8 mouse cellular contexts compared by ENCODE assay signal in genomic region chr9:22143108-22144037, GRCm38 (mm10). TPM values are rescaled to one million over a fixed set of nuclear protein-coding genes. Genes with fewer than 3 reads are reported as not detected.
DNase-seq lines count a peak whose midpoint lies in the region; ATAC-seq lines count a peak whose summit lies in the region.

No protein-coding gene starts in this region.

- no peaks in the 10 kb centered on the region for H3K9me3 ChIP-seq in forebrain, embryonic 16.5 days (ENCODE audit: control insufficient read depth, low read length)
- H3K9me3 ChIP-seq in hindbrain, embryonic 15.5 days, result no peaks in the 10 kb centered on the region

- no peaks in the 10 kb centered on the region for H3K4me1 ChIP-seq in forebrain, embryonic 16.5 days (replicated peaks; ENCODE audit: control insufficient read depth, insufficient read depth, low read length)
- no peaks in the 10 kb centered on the region for H3K4me1 ChIP-seq in hindbrain, embryonic 15.5 days (replicated peaks)

- H3K4me2 ChIP-seq in forebrain, embryonic 16.5 days (ENCODE audit: low read length), result no peak overlapping the region
- H3K4me2 ChIP-seq in hindbrain, embryonic 15.5 days, result no peak overlapping the region

- DNase-seq in MEL-GATA-1-ER (ENCODE audit: extremely low read depth, low read depth), result peak; percentile 77
- peak; percentile 85 for DNase-seq in cerebellum, adult 11 months
- peak; percentile 85 for DNase-seq in layer of hippocampus, postnatal 36 days
- peak; percentile 92 for DNase-seq in lung, postnatal 36 days
- peak; percentile 77 for DNase-seq in retina, postnatal 7 days (ENCODE audit: low read depth, low spot score)
- peak; percentile 97 for DNase-seq in thymus, postnatal 4 days

- ATAC-seq in forebrain, embryonic 16.5 days, result peak; percentile 67
- ATAC-seq in hindbrain, embryonic 15.5 days (ENCODE audit: low FRiP score, low read depth), result peak; percentile 69; the same call in 1 of the 2 replicates

- 52% methylated on average over 17 of the region's 17 CpGs for WGBS in forebrain, embryonic 16.5 days
- 55% methylated on average over 17 of the region's 17 CpGs for WGBS in hindbrain, embryonic 15.5 days

- H3K36me3 ChIP-seq in forebrain, embryonic 16.5 days (ENCODE audit: control insufficient read depth, insufficient read depth), result no peaks in the 10 kb centered on the region
- H3K36me3 ChIP-seq in hindbrain, embryonic 15.5 days, result no peaks in the 10 kb centered on the region

- no peaks in the 10 kb centered on the region for H3K27me3 ChIP-seq in forebrain, embryonic 16.5 days (replicated peaks; ENCODE audit: control insufficient read depth, insufficient read depth, low read length)
- H3K27me3 ChIP-seq in hindbrain, embryonic 15.5 days, result no peaks in the 10 kb centered on the region

- H3K27ac ChIP-seq in forebrain, embryonic 16.5 days (ENCODE audit: low read length), result no peak overlapping the region
- H3K27ac ChIP-seq in hindbrain, embryonic 15.5 days (replicated peaks), result no peak overlapping the region

- no peak overlapping the region for H3K9ac ChIP-seq in forebrain, embryonic 16.5 days (replicated peaks; ENCODE audit: low read depth, low read length)
- no peak overlapping the region for H3K9ac ChIP-seq in hindbrain, embryonic 15.5 days

- no peak overlapping the region for H3K4me3 ChIP-seq in forebrain, embryonic 16.5 days (replicated peaks; ENCODE audit: low read length)
- H3K4me3 ChIP-seq in hindbrain, embryonic 15.5 days, result no peak overlapping the region

RNA-seq across cellular contexts. Expression of gene Acp5, which starts 7.9 kb away (rescaled TPM):
- polyA plus RNA-seq in forebrain, embryonic 16.5 days (2015; fragmentation: Nextera tagmentation; extraction: Ambion mirVana), result 0.42 TPM in 1 of 2 replicates, not detected in the other
- polyA plus RNA-seq in hindbrain, embryonic 15.5 days (2015; fragmentation: Nextera tagmentation; extraction: Ambion mirVana), result 0.44 and 0.97 TPM in 2 replicates
- 1 to 10 TPM in 1 of 2 experiments, under 1 TPM in 1; 0.91 to 1.3 TPM for total RNA-seq in layer of hippocampus, postnatal 36 days (2021)

RNA-seq across cellular contexts. Expression of gene Pigyl, which starts 13.3 kb away (rescaled TPM):
- 72.5 and 78.8 TPM in 2 replicates for polyA plus RNA-seq in forebrain, embryonic 16.5 days (2015; fragmentation: Nextera tagmentation; extraction: Ambion mirVana)
- 85.3 and 86.0 TPM in 2 replicates for polyA plus RNA-seq in hindbrain, embryonic 15.5 days (2015; fragmentation: Nextera tagmentation; extraction: Ambion mirVana)
- total RNA-seq in layer of hippocampus, postnatal 36 days (2021), result 10 to 100 TPM; 44.9 to 47.4 TPM

RNA-seq across cellular contexts. Expression of gene Elof1, which starts 26.4 kb away (rescaled TPM):
- 147 and 168 TPM in 2 replicates for polyA plus RNA-seq in forebrain, embryonic 16.5 days (2015; fragmentation: Nextera tagmentation; extraction: Ambion mirVana)
- polyA plus RNA-seq in hindbrain, embryonic 15.5 days (2015; fragmentation: Nextera tagmentation; extraction: Ambion mirVana), result 183 and 190 TPM in 2 replicates
- 10 to 100 TPM; 53.5 to 57.9 TPM for total RNA-seq in layer of hippocampus, postnatal 36 days (2021)

RNA-seq across cellular contexts. Expression of gene Cnn1, which starts 44.4 kb away (rescaled TPM):
- 0.60 and 0.78 TPM in 2 replicates for polyA plus RNA-seq in forebrain, embryonic 16.5 days (2015; fragmentation: Nextera tagmentation; extraction: Ambion mirVana)
- polyA plus RNA-seq in hindbrain, embryonic 15.5 days (2015; fragmentation: Nextera tagmentation; extraction: Ambion mirVana), result 1.6 and 2.3 TPM in 2 replicates
- total RNA-seq in layer of hippocampus, postnatal 36 days (2021), result under 1 TPM; 0.55 to 0.61 TPM

RNA-seq across cellular contexts. Expression of gene Zfp872, which starts 44.5 kb away (rescaled TPM):
- 0.29 and 0.37 TPM in 2 replicates for polyA plus RNA-seq in forebrain, embryonic 16.5 days (2015; fragmentation: Nextera tagmentation; extraction: Ambion mirVana)
- 0.58 and 0.79 TPM in 2 replicates for polyA plus RNA-seq in hindbrain, embryonic 15.5 days (2015; fragmentation: Nextera tagmentation; extraction: Ambion mirVana)
- total RNA-seq in layer of hippocampus, postnatal 36 days (2021), result under 1 TPM in 1 of 2 experiments, not detected in 1; 0.38 TPM
